Mouse (Mus musculus) ZHBTc4 (cell line): ENCODE measurements around the gene Olfr968.

Experiments used
- DNase-seq: peaks from one replicate; pipeline ENCODE4 v3.0.0-alpha.2; 2011; ENCODE audit warnings: low read depth, low spot score

The Olfr968 gene

DNA sequence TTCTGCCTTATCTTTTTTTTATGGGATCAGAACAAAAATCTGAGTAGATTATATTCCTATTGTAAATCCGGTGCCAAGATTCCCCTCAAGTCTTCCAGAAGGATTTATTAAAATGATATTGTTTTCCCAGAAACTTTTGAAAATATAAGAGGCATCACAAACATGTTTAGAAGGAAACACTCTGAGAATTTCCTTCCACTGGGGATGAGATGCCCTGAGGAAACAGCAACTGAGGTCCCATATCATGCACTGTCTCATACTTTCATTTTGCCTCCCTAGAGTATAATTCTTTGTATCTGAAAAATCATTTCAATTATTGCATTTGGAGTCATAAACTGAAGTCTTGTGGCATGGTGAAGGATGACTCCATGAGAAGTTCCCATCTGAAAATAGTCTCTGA is at the start of gene Olfr968:
Gene Olfr968, minus strand, starts transcription at position 101 of the 400 bp plus-strand sequence.
- DNase-seq = no peak

DNA sequence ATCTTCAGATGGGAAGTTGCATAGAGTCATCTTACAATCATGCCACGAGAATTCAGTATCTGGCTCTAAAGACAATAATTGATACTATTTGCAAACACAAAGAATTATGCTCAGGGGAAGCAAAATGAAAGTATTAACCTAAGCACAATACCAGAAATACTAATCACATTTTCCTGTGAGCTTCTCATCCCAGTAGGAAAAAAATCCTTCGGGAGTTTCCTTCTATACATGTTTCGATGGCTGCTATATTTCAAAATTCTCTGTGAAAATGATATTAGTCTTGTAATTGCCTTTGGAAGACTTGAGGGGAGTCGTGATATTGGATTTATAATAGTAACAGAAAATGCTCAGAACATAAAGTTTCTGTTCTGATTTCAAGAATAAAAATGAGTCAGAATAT is 25.5 kb upstream of the Olfr968 start, which contains the start of gene Olfr970:
Gene Olfr970, plus strand, starts transcription at position 301 of the 400 bp plus-strand sequence.
- DNase-seq = no peak

DNA sequence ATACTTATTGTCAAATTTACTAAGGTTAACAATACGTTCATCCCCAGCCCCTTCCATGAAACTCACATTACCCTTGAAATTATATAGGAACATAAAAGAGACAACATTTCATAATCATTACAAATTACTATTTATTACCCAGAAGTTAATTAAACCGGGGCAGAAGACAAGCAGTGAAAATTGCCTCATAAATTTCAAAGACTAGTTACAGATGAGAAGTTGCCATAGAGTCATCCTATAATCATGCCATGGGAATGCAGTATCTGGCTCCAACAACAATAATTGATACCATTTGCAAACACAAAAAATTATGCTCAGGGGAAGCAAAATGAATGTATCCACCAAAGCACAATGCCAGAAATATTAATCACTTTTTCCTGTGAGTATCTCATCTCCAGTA is 7.5 kb upstream of the Olfr968 start, which contains the start of gene Olfr969:
Gene Olfr969, plus strand, starts transcription at position 388 of the 400 bp plus-strand sequence.
- DNase-seq = no peak

DNA sequence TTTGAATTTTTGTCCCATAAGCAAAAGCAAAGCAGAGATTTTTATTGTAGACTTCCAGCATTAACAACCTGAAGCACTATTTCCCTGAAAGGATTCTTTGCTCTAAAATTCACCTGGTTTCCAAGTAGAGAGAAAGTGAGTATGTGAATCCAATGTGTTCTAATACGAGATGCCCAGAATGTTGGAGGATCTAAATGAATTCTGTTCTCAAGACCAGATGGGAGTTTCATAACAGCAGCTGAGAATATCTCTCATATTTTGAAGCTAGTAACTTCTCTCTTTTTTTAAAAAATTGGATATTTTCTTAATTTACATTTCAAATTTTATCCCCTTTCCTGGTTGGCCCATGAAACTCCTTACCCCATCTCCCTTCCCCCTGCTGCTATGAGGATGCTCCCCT is 36.6 kb downstream of the Olfr968 start:
- DNase-seq = no peak

DNA sequence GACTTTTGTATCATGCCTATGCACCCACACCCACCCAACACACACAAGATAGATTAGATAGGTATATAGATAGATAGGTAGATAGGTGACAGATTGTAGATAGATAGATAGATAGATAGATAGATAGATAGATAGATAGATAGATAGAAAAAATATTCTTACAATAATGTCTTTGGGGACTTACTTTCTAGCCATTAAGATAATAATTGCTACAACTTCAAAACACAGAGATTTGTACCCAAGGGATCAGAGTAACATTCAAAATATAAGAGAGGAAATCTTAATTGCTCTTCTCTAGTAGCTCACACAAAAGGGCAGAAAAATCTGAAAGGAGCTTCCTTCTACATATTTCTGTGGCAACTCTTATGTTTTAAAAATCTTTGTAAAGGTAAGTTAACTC is 37.1 kb downstream of the Olfr968 start, which contains the start of gene Olfr967:
Gene Olfr967, plus strand, starts transcription at position 301 of the 400 bp plus-strand sequence.
- DNase-seq = no peak

DNA sequence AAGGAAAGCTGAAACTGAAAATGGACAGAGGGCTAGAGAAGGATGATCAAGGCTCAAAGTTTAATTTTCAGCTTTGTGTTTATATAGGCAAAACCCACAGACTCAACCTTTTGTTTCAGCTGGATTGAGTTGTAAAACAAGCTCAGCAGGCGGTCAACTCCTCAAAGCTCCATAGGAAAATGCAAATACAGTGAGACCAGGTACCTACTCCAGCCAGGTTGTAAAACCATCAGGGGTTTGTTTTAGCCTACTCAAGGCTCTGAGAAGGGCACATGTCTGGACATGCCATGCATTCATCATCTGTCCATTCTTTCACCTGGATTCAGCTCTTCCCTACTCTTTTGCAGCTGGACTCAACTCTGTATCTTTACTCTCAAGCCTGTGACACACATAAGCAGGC is 42.3 kb downstream of the Olfr968 start:
- peak; percentile 78 for DNase-seq

DNA sequence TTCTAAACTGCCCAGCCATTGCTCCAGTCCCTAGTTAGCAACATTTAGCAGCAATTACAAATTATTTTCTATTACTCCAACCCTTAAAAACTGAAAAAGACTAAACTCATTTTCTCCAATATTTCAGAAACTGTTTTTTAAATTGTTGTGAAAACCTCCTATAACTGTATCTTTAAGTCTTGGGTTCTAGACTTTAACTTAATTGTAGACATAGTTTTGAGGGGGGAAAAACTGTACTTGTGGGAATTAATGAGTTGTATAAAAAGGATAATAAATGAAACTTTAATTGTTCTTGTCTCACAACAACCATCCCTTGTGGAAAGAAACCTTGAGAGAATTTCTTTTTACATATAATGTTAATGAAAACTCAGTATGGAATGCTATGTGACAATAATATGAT is 52.4 kb downstream of the Olfr968 start, which contains the start of gene Olfr150:
Gene Olfr150, plus strand, starts transcription at position 301 of the 400 bp plus-strand sequence.
- DNase-seq = no peak
